Mouse (Mus musculus): ENCODE results near the gene Pecam1. TPM values are rescaled to one million over a fixed set of nuclear protein-coding genes. Genes with fewer than 3 reads are reported as not detected.
"Not testable (repeated sequence)": the region's sequence is repeated elsewhere in the genome, so short reads cannot be mapped to it uniquely, and the experiment has no call there.

Gene Pecam1
- polyA plus RNA-seq, 1 experiment from 2014 or later = 9.5 TPM

- peak; percentile 55; the same call in 1 of the 2 replicates for ATAC-seq (ENCODE audit: low read depth)
- H3K27ac ChIP-seq (ENCODE audit: low read length) = no peak overlapping the region
- no peaks in the 10 kb centered on the region for H3K4me1 ChIP-seq (ENCODE audit: control insufficient read depth, low read depth, low read length)
- WGBS (ENCODE audit: insufficient replicate concordance) = 16% methylated on average over 6 of the region's 6 CpGs
- H3K4me2 ChIP-seq (ENCODE audit: low read depth, low read length) = no peak overlapping the region
- no peaks in the 10 kb centered on the region; the same call in 1 of the 2 replicates for H3K9me3 ChIP-seq (replicated peaks; ENCODE audit: control insufficient read depth, low read length)
- H3K27me3 ChIP-seq (ENCODE audit: control insufficient read depth, insufficient read depth, low read depth, low read length) = no peaks in the 10 kb centered on the region
- H3K36me3 ChIP-seq (ENCODE audit: control insufficient read depth, insufficient read depth) = no peaks in the 10 kb centered on the region
- H3K9ac ChIP-seq (ENCODE audit: low read depth, low read length) = no peak overlapping the region
- H3K4me3 ChIP-seq (ENCODE audit: low read depth, low read length) = no peak overlapping the region
Measured at GRCm38 (mm10) chr11:106627692-106628091, 122.7 kb downstream of the Pecam1 start.

GRCm38 (mm10) chr11:106625577-106625976 is 124.9 kb downstream of the Pecam1 start:
- Histone ChIP-seq H3K4me2 (ENCODE audit: low read depth, low read length) (no peak overlapping the region), H3K9ac (ENCODE audit: low read depth, low read length) (no peak overlapping the region), H3K4me1 (ENCODE audit: control insufficient read depth, low read depth, low read length) (no peaks in the 10 kb centered on the region), H3K27ac (ENCODE audit: low read length) (no peak overlapping the region), H3K27me3 (ENCODE audit: control insufficient read depth, insufficient read depth, low read depth, low read length) (no peaks in the 10 kb centered on the region), H3K36me3 (ENCODE audit: control insufficient read depth, insufficient read depth) (no peaks in the 10 kb centered on the region), H3K4me3 (ENCODE audit: low read depth, low read length) (no peak overlapping the region), H3K9me3 (replicated peaks; ENCODE audit: control insufficient read depth, low read length) (no peaks in the 10 kb centered on the region)
- WGBS (ENCODE audit: insufficient replicate concordance) = 34% methylated on average over 3 of the region's 3 CpGs
- no peak for ATAC-seq (ENCODE audit: low read depth)

GRCm38 (mm10) chr11:106623629-106624028 is 126.8 kb downstream of the Pecam1 start:
- no peaks in the 10 kb centered on the region for H3K4me1 ChIP-seq (ENCODE audit: control insufficient read depth, low read depth, low read length)
- no peak overlapping the region for H3K27ac ChIP-seq (ENCODE audit: low read length)
- H3K4me2 ChIP-seq (ENCODE audit: low read depth, low read length) = no peak overlapping the region
- H3K9ac ChIP-seq (ENCODE audit: low read depth, low read length) = no peak overlapping the region
- H3K36me3 ChIP-seq (ENCODE audit: control insufficient read depth, insufficient read depth) = no peaks in the 10 kb centered on the region
- no peaks in the 10 kb centered on the region for H3K27me3 ChIP-seq (ENCODE audit: control insufficient read depth, insufficient read depth, low read depth, low read length)
- no peaks in the 10 kb centered on the region for H3K9me3 ChIP-seq (replicated peaks; ENCODE audit: control insufficient read depth, low read length)
- ATAC-seq (ENCODE audit: low read depth) = peak; percentile 25; the same call in 1 of the 2 replicates
- WGBS (ENCODE audit: insufficient replicate concordance) = 42% methylated on average over 2 of the region's 2 CpGs
- H3K4me3 ChIP-seq (ENCODE audit: low read depth, low read length) = no peak overlapping the region

- Histone ChIP-seq H3K27me3 (ENCODE audit: control insufficient read depth, insufficient read depth, low read depth, low read length) (no peaks in the 10 kb centered on the region), H3K9me3 (replicated peaks; ENCODE audit: control insufficient read depth, low read length) (no peaks in the 10 kb centered on the region), H3K36me3 (ENCODE audit: control insufficient read depth, insufficient read depth) (no peaks in the 10 kb centered on the region), H3K4me3 (ENCODE audit: low read depth, low read length) (no peak overlapping the region), H3K9ac (ENCODE audit: low read depth, low read length) (no peak overlapping the region), H3K27ac (ENCODE audit: low read length) (no peak overlapping the region), H3K4me2 (ENCODE audit: low read depth, low read length) (no peak overlapping the region), H3K4me1 (ENCODE audit: control insufficient read depth, low read depth, low read length) (no peaks in the 10 kb centered on the region)
- WGBS (ENCODE audit: insufficient replicate concordance) = 36% methylated on average over 8 of the region's 8 CpGs
- ATAC-seq (ENCODE audit: low read depth) = no peak
Measured at GRCm38 (mm10) chr11:106622056-106622455, 128.4 kb downstream of the Pecam1 start.

GRCm38 (mm10) chr11:106618768-106619167 is 131.7 kb downstream of the Pecam1 start:
- WGBS (ENCODE audit: insufficient replicate concordance) = 53% methylated on average over 3 of the region's 4 CpGs
- H3K9me3 ChIP-seq (replicated peaks; ENCODE audit: control insufficient read depth, low read length); H3K9ac ChIP-seq (ENCODE audit: low read depth, low read length); ATAC-seq (ENCODE audit: low read depth); H3K36me3 ChIP-seq (ENCODE audit: control insufficient read depth, insufficient read depth); H3K27me3 ChIP-seq (ENCODE audit: control insufficient read depth, insufficient read depth, low read depth, low read length); H3K4me3 ChIP-seq (ENCODE audit: low read depth, low read length); H3K4me2 ChIP-seq (ENCODE audit: low read depth, low read length); H3K4me1 ChIP-seq (ENCODE audit: control insufficient read depth, low read depth, low read length); H3K27ac ChIP-seq (ENCODE audit: low read length): not testable (repeated sequence)

GRCm38 (mm10) chr11:106617821-106618580 is 132.4 kb downstream of the Pecam1 start:
- Histone ChIP-seq H3K27me3 (ENCODE audit: control insufficient read depth, insufficient read depth, low read depth, low read length) (no peaks in the 10 kb centered on the region), H3K9ac (ENCODE audit: low read depth, low read length) (no peak overlapping the region), H3K4me3 (ENCODE audit: low read depth, low read length) (no peak overlapping the region), H3K27ac (ENCODE audit: low read length) (no peak overlapping the region), H3K36me3 (ENCODE audit: control insufficient read depth, insufficient read depth) (no peaks in the 10 kb centered on the region), H3K4me2 (ENCODE audit: low read depth, low read length) (no peak overlapping the region), H3K9me3 (replicated peaks; ENCODE audit: control insufficient read depth, low read length) (no peaks in the 10 kb centered on the region), H3K4me1 (ENCODE audit: control insufficient read depth, low read depth, low read length) (peaks cover 7% of the 10 kb centered on the region)
- no peak for ATAC-seq (ENCODE audit: low read depth)
- 62% methylated on average over 13 of the region's 13 CpGs for WGBS (ENCODE audit: insufficient replicate concordance)

GRCm38 (mm10) chr11:106615561-106615960 is 134.9 kb downstream of the Pecam1 start:
- Histone ChIP-seq H3K36me3 (ENCODE audit: control insufficient read depth, insufficient read depth) (no peaks in the 10 kb centered on the region), H3K9me3 (replicated peaks; ENCODE audit: control insufficient read depth, low read length) (no peaks in the 10 kb centered on the region), H3K27me3 (ENCODE audit: control insufficient read depth, insufficient read depth, low read depth, low read length) (no peaks in the 10 kb centered on the region), H3K4me2 (ENCODE audit: low read depth, low read length) (no peak overlapping the region), H3K4me3 (ENCODE audit: low read depth, low read length) (no peak overlapping the region), H3K9ac (ENCODE audit: low read depth, low read length) (no peak overlapping the region), H3K27ac (ENCODE audit: low read length) (no peak overlapping the region), H3K4me1 (ENCODE audit: control insufficient read depth, low read depth, low read length) (peaks cover 16% of the 10 kb centered on the region)
- 44% methylated on average over 4 of the region's 4 CpGs for whole genome bisulfite sequencing (ENCODE audit: insufficient replicate concordance)
- no peak for ATAC-seq (ENCODE audit: low read depth)

GRCm38 (mm10) chr11:106614339-106614645 is 136.1 kb downstream of the Pecam1 start:
- Histone ChIP-seq H3K4me2 (ENCODE audit: low read depth, low read length) (no peak overlapping the region), H3K27ac (ENCODE audit: low read length) (no peak overlapping the region), H3K9me3 (replicated peaks; ENCODE audit: control insufficient read depth, low read length) (no peaks in the 10 kb centered on the region), H3K9ac (ENCODE audit: low read depth, low read length) (no peak overlapping the region), H3K27me3 (ENCODE audit: control insufficient read depth, insufficient read depth, low read depth, low read length) (no peaks in the 10 kb centered on the region), H3K4me3 (ENCODE audit: low read depth, low read length) (no peak overlapping the region), H3K4me1 (ENCODE audit: control insufficient read depth, low read depth, low read length) (peaks cover 20% of the 10 kb centered on the region), H3K36me3 (ENCODE audit: control insufficient read depth, insufficient read depth) (no peaks in the 10 kb centered on the region)
- no peak for ATAC-seq (ENCODE audit: low read depth)
- WGBS (ENCODE audit: insufficient replicate concordance) = 29% methylated on average over 4 of the region's 4 CpGs

- H3K36me3 ChIP-seq (ENCODE audit: control insufficient read depth, insufficient read depth) = no peaks in the 10 kb centered on the region
- peak overlapping the region; percentile 92 for H3K4me2 ChIP-seq (ENCODE audit: low read depth, low read length)
- WGBS (ENCODE audit: insufficient replicate concordance) = 48% methylated on average over 14 of the region's 15 CpGs
- peak overlapping the region; percentile 95 for H3K9ac ChIP-seq (ENCODE audit: low read depth, low read length)
- no peak for ATAC-seq (ENCODE audit: low read depth)
- peaks cover 20% of the 10 kb centered on the region for H3K4me1 ChIP-seq (ENCODE audit: control insufficient read depth, low read depth, low read length)
- H3K27me3 ChIP-seq (ENCODE audit: control insufficient read depth, insufficient read depth, low read depth, low read length) = no peaks in the 10 kb centered on the region
- H3K9me3 ChIP-seq (replicated peaks; ENCODE audit: control insufficient read depth, low read length) = no peaks in the 10 kb centered on the region
- H3K4me3 ChIP-seq (ENCODE audit: low read depth, low read length) = peak overlapping the region; percentile 95
- H3K27ac ChIP-seq (ENCODE audit: low read length) = peak overlapping the region; percentile 98
Measured at GRCm38 (mm10) chr11:106613638-106614338, 136.6 kb downstream of the Pecam1 start.

Data from liver, embryonic 16.5 days (tissue).